Mouse (Mus musculus): ENCODE data around the gene Zc3h13. TPM values are rescaled to one million over a fixed set of nuclear protein-coding genes. Genes with fewer than 3 reads are reported as not detected.

Zc3h13 gene
- total RNA-seq (2021) = 10 to 100 TPM; 65.5 to 66.9 TPM
- long read RNA-seq, experiment 1, full-length matches to known transcripts = 17 of 50 reads
- long read RNA-seq, experiment 1, partial matches to known transcripts = 13 of 50 reads
- long read RNA-seq, experiment 1, other reads (novel, unspliced or antisense) = 20 of 50 reads
- long read RNA-seq, experiment 2, full-length matches to known transcripts = 4 of 24 reads
- long read RNA-seq, experiment 2, partial matches to known transcripts = 6 of 24 reads
- long read RNA-seq, experiment 2, other reads (novel, unspliced or antisense) = 14 of 24 reads

- TF ChIP-seq CTCF (IDR thresholded peaks at IDR 0.05) = no peak; the same call in 1 of the 2 replicates
- intact Hi-C loops (cut with DNase I) = loop anchor here (2.0 to 5.0 kb wide), 4 partner anchors 47 to 543 kb away; partner anchors contain the start of gene Siah3
- peak; percentile 95 to 98 for DNase-seq (ENCODE audit: extremely low spot score in 1 of 2, low spot score in 2 of 2)
- H3K4me3 ChIP-seq = peak within 1 kb of the TSS; percentile 98
- peak within 1 kb of the TSS; percentile 83 for H3K27ac ChIP-seq
These were observed at the start of gene Zc3h13 for GRCm38 (mm10) chr14:75284193-75284915. Gene Zc3h13, plus strand, starts transcription at chr14:75284373.

DNA sequence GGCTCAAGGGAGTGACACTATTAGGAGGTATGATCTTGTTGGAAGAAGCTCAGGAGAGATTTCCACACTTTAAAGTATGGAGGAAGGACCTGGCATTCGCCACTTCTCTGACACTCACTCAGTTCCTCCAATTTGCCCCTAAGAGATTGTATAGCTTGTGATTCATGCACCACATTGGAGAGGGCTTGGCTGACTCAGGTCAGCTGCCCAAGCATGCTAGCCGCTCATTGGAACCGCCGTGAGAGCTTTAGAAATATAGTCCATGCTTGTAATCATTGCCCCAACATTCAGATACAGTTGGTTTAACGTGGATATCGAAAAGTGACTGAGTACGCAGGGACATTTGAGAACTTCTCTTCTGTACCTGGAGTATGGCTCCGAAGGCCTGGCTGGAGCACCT, 48.6 kb upstream of the Zc3h13 start:
- intact Hi-C loops (cut with DNase I) = loop anchor here (5.0 kb wide), 1 partner anchor 47 kb away; the partner anchor contains the start of gene Zc3h13
- Histone ChIP-seq H3K27ac (no peak overlapping the region), H3K4me3 (no peak overlapping the region)
- TF ChIP-seq CTCF (IDR thresholded peaks at IDR 0.05) = no peak
- no peak for DNase-seq (ENCODE audit: extremely low spot score in 1 of 2, low spot score in 2 of 2)

- peak; percentile 25 to 39 for DNase-seq (ENCODE audit: extremely low spot score in 1 of 2, low spot score in 2 of 2)
- intact Hi-C loops (cut with DNase I) = loop anchor here (5.0 kb wide), 1 partner anchor 46 kb away; the partner anchor contains the start of gene Zc3h13
- H3K27ac ChIP-seq = no peak overlapping the region
- H3K4me3 ChIP-seq = no peak overlapping the region
- no peak for TF ChIP-seq CTCF (IDR thresholded peaks at IDR 0.05)
These were observed 48.1 kb upstream of the Zc3h13 start for GRCm38 (mm10) chr14:75235955-75236635.

DNA sequence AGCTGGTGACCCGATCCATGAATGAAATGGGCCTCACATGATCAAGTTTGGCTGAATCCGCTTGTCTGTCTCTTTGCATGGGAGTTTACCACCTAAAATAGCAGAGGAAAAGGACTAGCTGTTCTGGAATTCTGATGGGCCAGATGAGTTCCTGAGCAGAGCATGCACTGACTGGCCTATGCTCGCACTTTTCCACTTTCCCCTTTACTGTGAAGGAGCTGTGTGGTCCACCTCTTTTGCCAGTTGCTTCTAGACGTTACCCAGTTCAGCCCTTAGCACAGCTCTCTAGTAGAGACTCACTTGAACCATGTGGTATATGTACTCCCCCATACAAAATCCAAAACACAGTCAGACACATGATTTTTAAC, 47.6 kb upstream of the Zc3h13 start:
- intact Hi-C loops (cut with DNase I) = loop anchor here (5.0 kb wide), 1 partner anchor 46 kb away; the partner anchor contains the start of gene Zc3h13
- H3K27ac ChIP-seq = no peak overlapping the region

GRCm38 (mm10) chr14:75237096-75237495, 47.1 kb upstream of the Zc3h13 start:
- DNase-seq (ENCODE audit: extremely low spot score in 1 of 2, low spot score in 2 of 2) = no peak
- Histone ChIP-seq H3K4me3 (no peak overlapping the region), H3K27ac (no peak overlapping the region)
- intact Hi-C loops (cut with DNase I) = loop anchor here (5.0 kb wide), 1 partner anchor 45 kb away; the partner anchor contains the start of gene Zc3h13
- TF ChIP-seq CTCF (IDR thresholded peaks at IDR 0.05) = no peak

More for the DNA sequence above, 47.6 kb upstream of the Zc3h13 start:
- no peak for DNase-seq (ENCODE audit: extremely low spot score in 1 of 2, low spot score in 2 of 2)
- H3K4me3 ChIP-seq = no peak overlapping the region
- TF ChIP-seq CTCF (IDR thresholded peaks at IDR 0.05) = no peak

DNA sequence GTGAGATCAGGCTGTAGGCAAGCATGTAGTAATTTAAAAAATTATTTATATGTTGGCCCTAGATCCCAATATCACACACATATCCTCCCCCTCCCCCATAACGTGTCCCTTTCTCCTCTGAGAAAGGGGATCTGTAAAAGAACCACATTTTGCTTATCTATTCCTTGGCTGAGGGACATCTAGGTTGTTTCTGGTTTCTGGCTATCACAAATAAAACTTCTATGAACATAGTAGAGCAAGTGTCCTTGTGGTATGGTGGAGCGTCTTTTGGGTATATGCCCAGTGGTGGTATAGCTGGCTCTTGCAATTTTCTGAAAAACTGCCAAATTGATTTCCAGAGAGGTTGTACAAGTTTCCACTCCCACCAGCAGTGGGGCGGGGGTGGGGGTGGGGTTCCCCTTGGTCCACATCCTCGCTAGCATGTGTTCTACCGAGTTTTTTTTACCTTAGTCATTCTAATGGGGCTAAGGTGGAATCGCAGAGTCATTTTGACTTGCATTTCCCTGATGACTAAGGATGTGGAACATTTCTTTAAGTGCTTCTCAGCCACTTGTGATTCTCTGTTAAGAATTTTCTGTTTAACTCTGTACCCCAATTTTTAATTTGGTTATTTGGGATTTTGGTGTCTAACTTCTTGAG, 46.0 kb upstream of the Zc3h13 start:
- intact Hi-C loops (cut with DNase I) = loop anchor here (5.0 kb wide), 1 partner anchor 44 kb away; the partner anchor contains the start of gene Zc3h13

GRCm38 (mm10) chr14:75242087-75242486, 42.1 kb upstream of the Zc3h13 start, which contains the start of gene Cpb2:
Gene Cpb2, plus strand, starts transcription at chr14:75242287.
- Histone ChIP-seq H3K27ac (no peak within 1 kb of the TSS), H3K4me3 (no peak within 1 kb of the TSS)
- intact Hi-C loops (cut with DNase I) = no loop called here
- no peak for DNase-seq (ENCODE audit: extremely low spot score in 1 of 2, low spot score in 2 of 2)
- TF ChIP-seq CTCF (IDR thresholded peaks at IDR 0.05) = no peak

More for the DNA sequence above, 46.0 kb upstream of the Zc3h13 start:
- no peak for TF ChIP-seq CTCF (IDR thresholded peaks at IDR 0.05)
- no peak overlapping the region for H3K4me3 ChIP-seq
- no peak overlapping the region for H3K27ac ChIP-seq
- no peak for DNase-seq (ENCODE audit: extremely low spot score in 1 of 2, low spot score in 2 of 2)

- DNase-seq (ENCODE audit: extremely low spot score in 1 of 2, low spot score in 2 of 2) = no peak
- H3K4me3 ChIP-seq = no peak overlapping the region
- H3K27ac ChIP-seq = no peak overlapping the region
- intact Hi-C loops (cut with DNase I) = no loop called here
- TF ChIP-seq CTCF (IDR thresholded peaks at IDR 0.05) = no peak
These were observed 37.9 kb upstream of the Zc3h13 start for GRCm38 (mm10) chr14:75246024-75247000.

- Histone ChIP-seq H3K4me3 (no peak overlapping the region), H3K27ac (no peak overlapping the region)
- intact Hi-C loops (cut with DNase I) = no loop called here
- no peak for DNase-seq (ENCODE audit: extremely low spot score in 1 of 2, low spot score in 2 of 2)
- no peak for TF ChIP-seq CTCF (IDR thresholded peaks at IDR 0.05)
These were observed 33.7 kb upstream of the Zc3h13 start for GRCm38 (mm10) chr14:75250432-75250831.

- intact Hi-C loops (cut with DNase I) = no loop called here
- TF ChIP-seq CTCF (IDR thresholded peaks at IDR 0.05) = peak; percentile 17
- no peak for DNase-seq (ENCODE audit: extremely low spot score in 1 of 2, low spot score in 2 of 2)
- Histone ChIP-seq H3K4me3 (no peak overlapping the region), H3K27ac (no peak overlapping the region)
These were observed 27.7 kb upstream of the Zc3h13 start for GRCm38 (mm10) chr14:75256521-75256920.

All from left cerebral cortex, adult 2 months (tissue).